Mouse (Mus musculus) naive thymus-derived CD4-positive, alpha-beta T cell, adult 2 months (primary cell): ENCODE measurements around the gene Gpc6.

Experiments used
- DNase-seq: peaks from one replicate; pipeline ENCODE4 v3.0.0-alpha.2; 2011; ENCODE audit warnings: low read depth

The Gpc6 gene

GRCm38 (mm10) chr14:117708817-117709216 lies 783.7 kb downstream of the Gpc6 start:
- no peak for DNase-seq

DNA sequence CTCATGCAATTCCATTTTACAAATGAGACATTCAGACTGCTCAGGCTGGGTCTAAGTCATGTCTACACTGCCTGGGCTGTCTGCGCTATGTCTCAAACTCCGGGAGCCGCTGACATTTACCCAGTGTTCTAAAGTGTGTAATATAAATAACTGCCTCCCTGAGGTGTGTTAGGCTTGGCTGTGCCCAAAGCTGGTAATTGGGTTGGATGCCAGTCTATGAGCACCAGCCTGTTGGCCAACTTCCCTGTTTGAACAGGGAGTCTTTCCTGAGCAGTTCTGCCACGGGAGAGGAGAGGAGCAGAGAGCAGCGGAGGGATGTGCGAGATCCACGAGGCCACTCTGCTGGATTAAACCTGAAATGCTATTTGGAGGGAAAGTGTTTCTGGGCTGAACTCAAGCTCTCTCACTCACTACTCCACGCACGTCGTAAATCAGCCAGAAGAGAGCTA lies 785.4 kb downstream of the Gpc6 start:
- DNase-seq, result no peak

GRCm38 (mm10) chr14:117712311-117712710 lies 787.2 kb downstream of the Gpc6 start:
- DNase-seq, result no peak

- no peak for DNase-seq
Measured at GRCm38 (mm10) chr14:117714165-117714564, 789.0 kb downstream of the Gpc6 start.

GRCm38 (mm10) chr14:117716305-117716704 lies 791.2 kb downstream of the Gpc6 start:
- no peak for DNase-seq

DNA sequence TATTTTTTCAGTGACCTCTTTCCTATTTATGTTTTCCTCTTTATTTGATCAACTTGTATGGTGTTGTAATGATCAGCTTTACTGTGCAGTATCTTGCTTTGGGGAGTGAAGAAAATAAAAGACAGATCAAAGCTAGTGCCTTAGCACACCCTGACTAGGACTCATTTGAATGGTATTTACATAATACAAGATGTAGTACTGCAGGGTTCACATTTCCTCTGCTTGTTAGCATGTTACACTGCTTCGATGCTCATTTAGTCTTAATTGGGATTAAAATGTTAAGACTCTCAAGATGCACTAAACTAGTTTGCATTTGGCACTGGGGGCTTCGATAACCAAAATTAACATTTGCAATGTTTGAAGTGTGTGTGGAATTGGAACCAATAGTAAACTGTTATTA lies 803.6 kb downstream of the Gpc6 start:
- no peak for DNase-seq

DNA sequence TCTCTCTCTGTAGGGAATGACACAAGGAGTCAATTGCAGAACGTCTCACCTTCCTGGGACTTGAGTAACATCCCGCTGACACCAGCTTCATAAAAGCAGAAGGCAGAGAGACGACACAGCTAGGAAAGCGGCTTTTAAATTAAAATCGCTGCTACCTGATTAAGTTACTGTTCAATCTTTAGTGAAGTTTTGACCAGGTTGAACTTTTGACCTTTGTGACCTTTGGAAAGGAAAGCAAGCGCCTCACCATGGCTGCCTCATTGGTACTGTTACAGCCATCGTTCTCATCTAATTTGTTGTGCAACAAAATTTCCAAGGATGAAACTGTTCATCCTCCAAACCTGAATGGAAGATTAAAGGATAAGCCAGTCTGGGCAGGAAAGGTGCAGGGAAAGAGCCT lies 830.1 kb downstream of the Gpc6 start:
- DNase-seq, result no peak

GRCm38 (mm10) chr14:117756505-117756904 lies 831.4 kb downstream of the Gpc6 start:
- DNase-seq, result no peak

GRCm38 (mm10) chr14:117757790-117758358 lies 832.8 kb downstream of the Gpc6 start:
- no peak for DNase-seq

DNA sequence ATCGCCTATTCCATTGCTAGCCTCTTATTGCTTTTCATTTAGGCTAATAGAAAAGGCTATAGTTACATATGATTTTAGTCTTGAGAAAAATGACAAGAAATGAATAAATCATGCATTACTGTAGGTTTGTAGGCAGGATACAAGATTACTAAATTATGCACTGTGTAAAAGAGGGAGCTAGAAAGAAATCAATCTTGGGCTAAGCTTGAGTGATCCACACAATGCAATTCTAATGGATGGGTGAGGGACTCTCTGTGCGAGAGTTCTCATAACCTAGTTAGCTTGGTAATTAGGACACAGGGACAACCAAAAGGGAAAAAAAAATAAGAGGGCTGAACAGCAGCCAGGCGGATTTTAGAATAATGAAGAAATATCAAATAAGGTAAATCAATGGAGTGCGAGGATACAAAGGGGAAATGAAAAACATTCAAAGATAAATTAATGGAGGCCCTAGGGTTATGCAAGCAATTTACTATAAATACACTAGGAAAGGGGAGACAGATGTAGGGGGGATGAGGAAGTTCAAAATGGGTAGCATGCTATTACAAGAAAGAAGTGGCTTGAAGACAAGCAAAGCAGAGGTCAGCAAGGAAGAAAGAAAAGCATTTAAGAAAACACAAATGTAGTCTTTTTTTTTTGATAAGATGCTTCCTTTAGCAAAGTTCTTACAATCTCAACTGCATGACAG lies 835.9 kb downstream of the Gpc6 start:
- DNase-seq, result no peak

DNA sequence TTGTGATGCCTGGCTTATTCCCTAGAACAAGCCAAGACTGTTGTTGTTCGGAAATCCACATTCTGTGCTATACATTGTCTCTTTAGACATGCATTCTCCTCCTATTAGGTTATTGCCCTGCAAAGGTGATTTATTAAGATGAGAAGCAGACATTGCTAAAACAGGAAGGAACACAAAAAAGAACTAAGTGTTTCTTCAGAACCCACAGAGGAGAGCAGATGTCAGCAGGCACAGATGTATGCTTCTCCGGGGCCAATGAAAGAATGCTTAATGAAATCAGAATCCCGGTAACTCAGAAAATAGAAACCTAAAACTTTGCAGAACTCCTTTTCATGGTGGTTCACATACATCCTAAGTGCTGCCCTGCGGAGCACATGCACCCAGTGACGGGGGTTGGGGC lies 837.8 kb downstream of the Gpc6 start:
- DNase-seq, result no peak

- no peak for DNase-seq
Measured at GRCm38 (mm10) chr14:117767861-117768260, 842.7 kb downstream of the Gpc6 start.

DNA sequence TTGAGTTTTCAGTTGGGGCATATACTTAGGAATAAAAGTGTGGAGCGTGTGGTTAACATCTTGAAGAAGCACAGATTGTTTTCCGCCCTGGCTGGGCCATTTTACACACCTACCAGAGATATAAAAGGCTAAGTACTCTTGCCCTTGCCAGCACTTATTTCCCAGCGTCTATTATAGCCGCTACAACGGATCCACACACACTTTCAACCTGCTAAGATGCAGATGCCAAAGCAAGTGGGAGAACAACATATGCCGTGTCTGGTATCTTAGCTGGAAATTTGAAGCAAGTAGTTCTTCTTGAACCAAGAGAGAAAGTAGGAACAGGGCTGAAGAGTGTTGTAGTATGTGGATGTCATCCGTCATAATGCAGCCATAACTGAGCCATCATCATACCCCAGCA lies 843.6 kb downstream of the Gpc6 start:
- DNase-seq, result no peak

DNA sequence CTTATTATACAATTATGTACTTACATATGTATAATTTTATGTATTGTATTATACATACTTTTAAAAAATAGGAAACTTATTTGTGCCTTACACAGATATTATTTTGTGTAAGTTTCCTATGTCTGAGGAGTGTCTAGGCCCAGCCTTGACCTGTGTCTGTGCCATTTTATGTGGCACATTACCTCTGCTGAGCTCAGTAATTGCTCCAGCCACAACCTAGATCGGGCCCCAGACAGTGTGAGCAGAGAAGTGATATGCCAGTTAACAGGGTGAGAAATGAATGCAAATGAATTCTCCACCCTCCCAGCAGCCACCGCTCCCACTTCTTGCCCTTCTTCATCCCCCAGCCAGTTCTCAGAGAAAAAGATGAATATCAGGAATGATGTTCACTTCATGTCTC lies 848.3 kb downstream of the Gpc6 start:
- no peak for DNase-seq

- no peak for DNase-seq
Measured at GRCm38 (mm10) chr14:117777866-117778500, 852.9 kb downstream of the Gpc6 start.

- no peak for DNase-seq
Measured at GRCm38 (mm10) chr14:117778538-117779413, 853.7 kb downstream of the Gpc6 start.

- no peak for DNase-seq
Measured at GRCm38 (mm10) chr14:117781724-117782123, 856.6 kb downstream of the Gpc6 start.

GRCm38 (mm10) chr14:117783671-117784262 lies 858.7 kb downstream of the Gpc6 start:
- no peak for DNase-seq

- no peak for DNase-seq
Measured at GRCm38 (mm10) chr14:117784960-117785359, 859.8 kb downstream of the Gpc6 start.

DNA sequence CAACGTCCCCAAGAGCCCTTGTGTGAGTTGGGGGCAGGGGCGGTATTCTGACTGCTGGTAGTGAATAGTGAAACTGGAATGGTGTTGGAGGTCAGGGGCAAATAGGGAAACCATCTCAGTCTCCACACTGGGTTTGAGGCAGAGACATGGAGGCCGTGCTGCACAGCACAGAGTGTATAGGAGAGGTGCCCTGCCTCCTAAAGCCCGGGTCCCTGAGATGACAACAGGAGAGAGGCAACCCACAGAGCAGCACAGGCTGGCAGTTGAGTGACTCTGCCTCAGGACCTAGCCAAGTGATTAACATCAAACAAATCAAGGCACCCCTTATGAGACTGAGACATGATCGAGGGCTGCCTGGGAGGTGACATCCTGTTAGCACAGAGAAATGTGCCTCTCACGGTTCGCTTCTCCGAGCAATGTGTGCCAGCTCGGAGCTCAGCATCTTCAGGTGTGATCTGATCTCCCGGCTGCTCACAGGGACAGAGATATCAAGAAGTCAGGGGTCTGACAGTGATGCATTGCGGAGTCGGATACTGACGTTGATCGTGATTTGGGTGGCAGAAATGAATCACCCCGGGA lies 860.5 kb downstream of the Gpc6 start:
- DNase-seq, result no peak

GRCm38 (mm10) chr14:117786647-117787046 lies 861.5 kb downstream of the Gpc6 start:
- no peak for DNase-seq

GRCm38 (mm10) chr14:117794874-117795273 lies 869.8 kb downstream of the Gpc6 start:
- DNase-seq, result no peak
